Mouse (Mus musculus) olfactory bulb, adult 2 months (tissue): Measurements from ENCODE around the gene 6430548M08Rik. TPM values are rescaled to one million over a fixed set of nuclear protein-coding genes. Genes with fewer than 3 reads are reported as not detected.
A peak's percentile ranks its signal among the peaks of the same experiment; 100 is the strongest.

ENCODE experiments used
- H3K27ac ChIP-seq: fragments of 200-500 bp; 2 replicates; pipeline ENCODE4 v1.5.1; 2012; ENCODE audit warnings: low read depth, low read length; ENCODE audit not compliant: insufficient read depth
- H3K4me1 ChIP-seq: fragments of 200-500 bp; 2 replicates; pipeline ENCODE4 v1.6.1; 2012; ENCODE audit warnings: low read length; ENCODE audit not compliant: control insufficient read depth, insufficient read depth
- H3K4me3 ChIP-seq: fragments of 200-500 bp; 2 replicates; pipeline ENCODE4 v1.5.1; 2012; ENCODE audit warnings: mild to moderate bottlenecking, low read depth, low read length, moderate library complexity; ENCODE audit not compliant: insufficient read depth
- CTCF ChIP-seq: fragments of 200-500 bp; IDR thresholded peaks from 2 replicates; pipeline ENCODE4 v1.5.1; 2012; ENCODE audit warnings: low read depth, mild to moderate bottlenecking, low read length, moderate library complexity; ENCODE audit not compliant: insufficient read depth
- POLR2A ChIP-seq: fragments of 200-500 bp; IDR thresholded peaks from 2 replicates; pipeline ENCODE4 v1.6.1; 2012; ENCODE audit warnings: mild to moderate bottlenecking, low read depth, low read length, moderate library complexity; ENCODE audit not compliant: insufficient read depth
- WGBS: fragments of 180-500 bp; shearing (Covaris S2); methylation state at CpG from one replicate; pipeline ENCODE4 v1.1.7; 2018; 5-methylcytosine and 5-hydroxymethylcytosine counted together
- polyA plus RNA-seq: library from polyadenylated mRNA; stranded (reverse); fragments of >200 nt; gene quantifications from 2 replicates; pipeline ENCODE4 v1.2.4, GENCODE M21; 2012; ENCODE audit warnings: low replicate concordance; ENCODE audit not compliant: missing spikeins, insufficient read depth, insufficient read length

Gene 6430548M08Rik
- polyA plus RNA-seq, 1 experiment, result 540 TPM

DNA sequence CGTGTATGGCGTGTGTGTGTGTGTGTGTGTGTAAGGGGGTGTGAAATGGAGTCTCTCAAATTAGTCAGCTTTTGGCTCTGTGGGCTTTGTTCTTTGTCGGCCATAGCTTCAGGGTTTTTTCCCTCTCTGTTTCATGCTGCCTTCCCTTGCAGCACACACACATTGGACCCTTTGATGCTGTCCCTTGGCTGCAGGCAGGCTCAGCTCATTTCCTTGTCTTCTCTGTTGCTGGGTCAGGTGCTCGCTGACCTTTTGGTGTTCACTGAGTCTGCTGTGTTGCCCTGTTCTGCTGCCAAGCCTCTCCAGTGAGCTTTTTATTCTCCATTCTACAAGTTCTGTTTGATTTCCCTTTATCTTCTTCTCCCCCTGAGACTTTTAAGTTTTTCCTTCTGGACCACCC lies 15.6 kb downstream of the 6430548M08Rik start:
- H3K4me3 ChIP-seq, result no peak overlapping the region
- peaks cover 50% of the 10 kb centered on the region for H3K4me1 ChIP-seq
- H3K27ac ChIP-seq, result 0 out of 2 replicates have a peak overlapping the region, but pooled peaks have one; percentile 16
- WGBS, result 42% methylated on average over 4 of the region's 4 CpGs
- TF ChIP-seq POLR2A (no peak), CTCF (no peak)

DNA sequence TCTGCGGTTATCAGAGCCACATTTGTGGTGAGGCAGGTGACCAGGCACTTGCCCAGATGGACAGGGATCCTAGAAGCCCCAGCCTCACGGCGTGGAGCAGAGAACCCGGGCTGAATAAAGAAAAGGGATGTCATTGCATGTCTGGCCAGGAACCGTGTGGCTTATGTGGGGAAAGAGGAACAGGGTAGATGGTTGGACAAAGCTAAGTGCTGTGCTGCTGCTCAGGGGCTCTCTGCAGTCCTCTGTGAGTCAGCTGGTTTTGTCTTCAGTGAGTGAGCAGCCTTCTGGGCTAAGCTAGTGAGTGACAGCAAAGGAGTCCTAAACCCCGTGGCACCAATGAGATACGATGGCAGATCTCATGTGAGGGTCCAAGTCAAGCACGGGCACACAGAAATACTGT lies 17.2 kb downstream of the 6430548M08Rik start:
- Histone ChIP-seq H3K27ac (no peak overlapping the region), H3K4me1 (peaks cover 55% of the 10 kb centered on the region), H3K4me3 (no peak overlapping the region)
- no peak for TF ChIP-seq POLR2A
- TF ChIP-seq CTCF, result no peak
- 76% methylated on average over 8 of the region's 8 CpGs for WGBS

DNA sequence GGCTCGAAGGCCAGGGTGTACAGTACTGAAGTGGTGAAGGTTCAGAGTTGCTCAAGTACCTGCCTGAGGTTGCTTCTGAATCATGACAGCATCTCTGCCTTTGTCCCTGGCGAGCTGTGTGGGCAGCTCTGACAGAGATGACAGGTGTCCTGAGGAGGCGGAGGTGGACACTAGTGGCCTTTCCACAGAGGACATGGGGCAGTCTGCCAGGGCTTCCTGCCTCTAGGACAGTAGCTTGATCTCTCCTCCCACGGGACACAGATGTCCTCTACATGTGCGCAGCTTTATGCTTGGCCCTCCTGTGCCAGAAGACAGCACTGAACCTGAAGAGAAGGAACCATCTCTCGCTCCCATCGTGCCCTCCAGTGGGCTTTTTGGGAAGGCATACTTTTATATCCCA lies 19.2 kb downstream of the 6430548M08Rik start:
- Histone ChIP-seq H3K4me3 (no peak overlapping the region), H3K27ac (peak overlapping the region; percentile 29; the same call in 1 of the 2 replicates), H3K4me1 (peaks cover 48% of the 10 kb centered on the region)
- TF ChIP-seq POLR2A (no peak), CTCF (no peak)
- WGBS, result 74% methylated on average over 7 of the region's 7 CpGs

DNA sequence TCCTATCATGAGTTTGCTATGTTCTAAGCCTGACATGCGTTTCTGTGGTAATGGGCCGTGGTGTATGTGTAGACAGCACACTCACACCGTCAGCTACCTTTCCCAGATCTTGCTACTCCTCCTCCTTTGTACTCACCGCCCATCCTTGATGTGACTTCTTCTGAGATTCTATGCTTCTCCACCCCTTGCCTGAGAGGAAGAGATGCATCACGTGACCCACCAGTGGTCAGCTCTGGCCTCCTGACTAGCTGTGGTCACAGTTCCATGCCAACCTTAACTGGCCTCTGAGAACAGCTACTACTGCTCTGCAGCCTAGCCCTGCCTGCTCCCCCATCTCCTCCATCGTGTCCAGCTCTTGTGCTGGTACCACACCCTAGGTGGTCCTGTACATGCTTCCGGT lies 21.7 kb downstream of the 6430548M08Rik start:
- Histone ChIP-seq H3K4me3 (no peak overlapping the region), H3K4me1 (peaks cover 51% of the 10 kb centered on the region), H3K27ac (peak overlapping the region; percentile 47)
- WGBS, result 87% methylated on average over 7 of the region's 7 CpGs
- no peak for TF ChIP-seq CTCF
- TF ChIP-seq POLR2A, result no peak

DNA sequence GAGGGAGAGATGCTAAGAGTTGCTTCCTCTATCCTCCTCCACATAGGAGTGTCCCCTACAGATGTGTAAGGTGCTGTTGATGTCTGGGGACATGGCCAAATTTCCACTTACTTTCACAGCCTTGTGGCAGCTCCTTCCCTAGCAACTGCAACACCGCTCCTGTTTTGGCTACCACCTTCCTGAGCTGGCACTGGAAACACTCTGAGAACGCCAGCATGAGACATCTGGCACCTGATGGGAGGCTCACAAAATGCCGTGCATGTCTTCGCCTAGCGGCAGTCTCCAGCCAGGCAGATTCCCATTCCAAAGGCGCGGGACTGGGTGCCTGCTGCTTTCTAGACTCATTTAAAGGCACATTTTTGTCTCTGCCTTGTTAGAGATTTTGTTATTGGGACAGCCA lies 22.7 kb downstream of the 6430548M08Rik start:
- TF ChIP-seq POLR2A, result no peak
- no peak for TF ChIP-seq CTCF
- Histone ChIP-seq H3K4me1 (peaks cover 53% of the 10 kb centered on the region), H3K27ac (peak overlapping the region; percentile 47), H3K4me3 (no peak overlapping the region)
- WGBS, result 25% methylated on average over 7 of the region's 7 CpGs

DNA sequence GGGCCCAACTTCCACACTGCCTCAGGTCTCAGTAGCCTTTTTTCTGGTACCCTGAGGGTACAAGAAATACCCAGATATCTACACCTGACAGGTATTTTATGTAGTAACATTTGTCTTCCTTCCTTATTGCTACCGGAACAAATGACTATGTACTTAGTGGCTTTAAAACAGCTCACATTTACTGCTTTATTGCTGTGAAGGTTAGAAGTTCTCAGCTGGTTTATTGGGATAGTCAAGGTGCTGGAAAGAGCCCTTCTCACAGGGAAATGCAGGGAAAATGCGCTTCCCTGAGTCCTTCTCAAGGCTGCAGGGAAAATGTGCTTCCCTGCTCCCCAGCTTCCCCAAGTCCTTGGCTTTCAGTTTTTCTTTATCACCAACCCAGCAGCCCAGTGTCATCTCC lies 25.0 kb downstream of the 6430548M08Rik start:
- peaks cover 52% of the 10 kb centered on the region for H3K4me1 ChIP-seq
- H3K4me3 ChIP-seq, result no peak overlapping the region
- TF ChIP-seq POLR2A (no peak), CTCF (no peak)
- WGBS, result 96% methylated on average over 2 of the region's 2 CpGs
- 0 out of 2 replicates have a peak overlapping the region, but pooled peaks have one; percentile 1 for H3K27ac ChIP-seq

DNA sequence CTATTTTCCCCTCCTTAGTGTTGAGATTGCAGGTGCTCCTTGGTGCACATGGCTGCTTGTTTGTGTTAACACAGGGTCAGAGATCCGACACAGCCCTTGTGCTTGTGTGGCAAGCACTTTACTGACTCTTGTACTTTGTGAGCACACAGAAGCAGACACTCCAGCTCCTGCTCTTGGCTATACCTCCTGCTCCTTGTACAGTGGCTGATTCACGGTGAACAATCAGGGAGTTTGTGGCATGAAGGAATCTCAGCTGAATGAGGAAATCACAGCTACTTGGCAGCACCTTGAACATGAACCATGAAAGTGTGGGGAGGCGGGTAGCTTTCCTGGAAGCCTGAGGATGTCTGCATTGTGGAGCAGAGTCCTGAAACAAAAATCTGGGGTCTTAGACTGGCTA lies 26.8 kb downstream of the 6430548M08Rik start:
- WGBS, result 43% methylated on average over 3 of the region's 3 CpGs
- H3K4me1 ChIP-seq, result peaks cover 63% of the 10 kb centered on the region
- no peak overlapping the region for H3K4me3 ChIP-seq
- H3K27ac ChIP-seq, result peak overlapping the region; percentile 71
- no peak for TF ChIP-seq CTCF
- no peak for TF ChIP-seq POLR2A

DNA sequence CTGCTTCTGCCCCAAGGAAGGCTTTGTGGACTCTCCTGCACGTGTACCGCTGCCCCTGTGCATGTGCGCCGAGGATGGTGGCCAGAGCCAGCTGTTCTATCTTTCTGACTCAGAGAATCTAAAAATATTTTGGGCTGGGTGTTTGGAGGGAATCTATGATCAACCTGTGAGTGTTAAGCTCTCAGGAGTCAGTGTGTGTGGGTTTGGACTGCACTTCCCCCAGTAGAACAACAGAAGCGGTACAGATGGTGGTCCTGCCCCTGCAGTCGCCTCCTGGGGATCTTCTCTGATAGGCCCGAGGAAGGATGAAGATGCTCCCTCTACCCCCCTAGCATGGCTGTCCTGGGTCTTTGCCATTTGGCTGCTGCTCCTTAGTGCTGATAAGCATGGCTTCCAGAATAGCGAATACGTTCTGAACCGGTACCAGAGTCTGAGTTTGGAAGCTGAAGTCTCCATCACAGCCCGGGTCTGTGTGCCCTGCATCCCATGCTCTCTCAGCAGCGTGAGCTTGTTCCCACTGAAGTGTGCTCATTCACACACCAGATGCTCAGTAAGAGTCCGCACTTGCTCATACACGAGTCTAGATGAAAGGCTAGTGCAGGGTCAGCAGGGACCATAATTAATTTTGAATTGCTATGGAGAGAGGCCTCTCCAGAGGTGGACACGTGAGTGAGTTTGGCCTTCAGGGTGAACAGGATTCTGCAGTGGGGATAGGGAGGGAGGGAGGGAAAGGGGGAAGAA lies 30.1 kb downstream of the 6430548M08Rik start:
- peak overlapping the region; percentile 99 for H3K27ac ChIP-seq
- no peak for TF ChIP-seq POLR2A
- no peak for TF ChIP-seq CTCF
- no peak overlapping the region for H3K4me3 ChIP-seq
- WGBS, result 19% methylated on average over 15 of the region's 15 CpGs
- peaks cover 48% of the 10 kb centered on the region for H3K4me1 ChIP-seq

DNA sequence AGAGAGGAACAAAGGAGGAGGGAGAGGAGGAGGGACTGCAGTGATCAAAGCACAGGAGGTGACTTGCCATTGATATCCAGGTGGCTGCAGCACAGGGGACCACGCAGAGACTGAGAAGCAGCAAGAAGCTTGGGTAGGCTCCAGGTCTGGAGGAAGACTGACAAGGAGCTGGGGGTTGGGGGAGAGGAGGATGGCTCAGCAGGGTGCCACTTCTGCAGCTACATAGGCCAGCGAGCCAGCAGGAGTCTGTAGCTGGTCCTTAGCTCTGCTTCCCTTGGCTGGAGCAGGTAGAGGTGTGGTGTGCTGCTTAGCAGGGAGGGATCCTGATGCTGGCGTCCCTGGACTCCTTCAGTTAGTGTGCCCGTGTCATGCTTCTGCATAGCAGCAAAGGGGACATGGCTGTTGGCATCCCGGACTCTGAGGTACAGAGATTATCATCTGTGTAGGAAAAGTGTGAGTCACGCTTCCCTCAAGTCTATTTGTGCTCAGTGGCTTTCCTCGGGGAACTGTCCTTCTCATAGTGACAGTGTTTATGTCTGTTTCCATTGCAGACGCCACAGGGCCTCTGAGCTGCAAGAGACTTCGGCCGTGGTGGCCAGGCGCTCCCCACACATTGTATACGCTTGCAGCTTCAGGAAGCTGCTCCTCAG lies 30.8 kb downstream of the 6430548M08Rik start:
- Histone ChIP-seq H3K4me3 (no peak overlapping the region), H3K4me1 (peaks cover 43% of the 10 kb centered on the region), H3K27ac (peak overlapping the region; percentile 99)
- TF ChIP-seq CTCF, result no peak
- TF ChIP-seq POLR2A, result no peak
- 34% methylated on average over 12 of the region's 12 CpGs for WGBS

DNA sequence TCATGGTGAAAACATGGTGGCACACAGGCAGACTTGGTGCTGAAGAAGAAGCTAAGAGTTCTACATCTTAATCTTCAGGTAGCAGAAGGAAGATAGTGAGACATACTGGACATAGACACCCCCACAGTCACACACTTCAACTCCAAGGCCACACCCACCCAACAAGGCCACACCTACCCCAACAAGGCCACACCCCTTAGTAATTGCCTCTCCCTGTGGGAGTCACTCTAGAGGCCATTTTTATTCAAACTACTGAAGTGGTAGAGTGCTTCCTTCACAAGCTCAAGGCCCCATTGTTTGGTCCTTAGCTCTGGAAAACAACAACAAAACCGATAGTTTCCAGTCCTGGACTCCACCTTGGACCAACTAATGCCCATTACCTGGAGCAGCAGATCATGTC lies 32.1 kb downstream of the 6430548M08Rik start:
- Histone ChIP-seq H3K27ac (no peak overlapping the region), H3K4me1 (peaks cover 39% of the 10 kb centered on the region), H3K4me3 (no peak overlapping the region)
- no peak for TF ChIP-seq CTCF
- no peak for TF ChIP-seq POLR2A
- 83% methylated on average over 1 of the region's 1 CpGs for WGBS
